Mouse (Mus musculus) liver, embryonic 16.5 days (tissue): Measurements from ENCODE around the gene Slc22a6. TPM values are rescaled to one million over a fixed set of nuclear protein-coding genes. Genes with fewer than 3 reads are reported as not detected.

Source experiments
- ATAC-seq: fragments of 200-750 bp; cut with Nextera tagmentation; 2 replicates; pipeline ENCODE4 v1.8.0; 2017; ENCODE audit warnings: low read depth, mild to moderate bottlenecking, moderate number of reproducible peaks, moderate library complexity
- H3K27ac ChIP-seq: fragments of 300-500 bp; sonication (generic); 2 replicates; pipeline ENCODE4 v1.5.1; 2014; ENCODE audit warnings: mild to moderate bottlenecking, low read length
- H3K27me3 ChIP-seq: fragments of 300-500 bp; sonication (generic); 2 replicates; pipeline ENCODE4 v1.6.1; 2014; ENCODE audit warnings: low read depth, low read length, mixed read lengths; ENCODE audit not compliant: control insufficient read depth, insufficient read depth
- H3K36me3 ChIP-seq: fragments of 300-500 bp; sonication (generic); 2 replicates; pipeline ENCODE4 v1.6.1; 2014; ENCODE audit warnings: mild to moderate bottlenecking; ENCODE audit not compliant: control insufficient read depth, insufficient read depth
- H3K4me1 ChIP-seq: fragments of 300-500 bp; sonication (generic); 2 replicates; pipeline ENCODE4 v1.6.1; 2014; ENCODE audit warnings: low read depth, low read length, mixed read lengths; ENCODE audit not compliant: control insufficient read depth
- H3K4me2 ChIP-seq: fragments of 300-500 bp; sonication (generic); 2 replicates; pipeline ENCODE4 v1.6.1; 2014; ENCODE audit warnings: low read depth, low read length, mixed read lengths
- H3K4me3 ChIP-seq: fragments of 300-500 bp; sonication (generic); 2 replicates; pipeline ENCODE4 v1.5.1; 2014; ENCODE audit warnings: low read depth, mild to moderate bottlenecking, low read length
- H3K9ac ChIP-seq: fragments of 300-500 bp; sonication (generic); 2 replicates; pipeline ENCODE4 v1.6.1; 2014; ENCODE audit warnings: low read depth, low read length
- H3K9me3 ChIP-seq: fragments of 300-500 bp; sonication (generic); replicated peaks from 2 replicates; pipeline ENCODE4 v1.6.1; 2016; ENCODE audit warnings: low read length; ENCODE audit not compliant: control insufficient read depth
- WGBS: fragments of 180-500 bp; shearing (Covaris S2); extraction: QIAGEN DNeasy Blood & Tissue Kit; methylation state at CpG from one replicate; pipeline ENCODE4 v1.1.7; 2014; ENCODE audit not compliant: insufficient replicate concordance; 5-methylcytosine and 5-hydroxymethylcytosine counted together
- polyA plus RNA-seq: library from polyadenylated mRNA; unstranded; fragments of >200 nt; fragmentation: Nextera tagmentation; extraction: Ambion mirVana; gene quantifications from 2 replicates; pipeline ENCODE4 v1.2.1, GENCODE M21; 2015

The Slc22a6 gene
- polyA plus RNA-seq: 0.02 TPM in 1 of 2 replicates, not detected in the other

- no peak within 1 kb of the TSS for H3K27ac ChIP-seq
- H3K4me1 ChIP-seq: no peaks in the 10 kb centered on the region
- H3K36me3 ChIP-seq: no peaks in the 10 kb centered on the region
- no peak within 1 kb of the TSS for H3K4me3 ChIP-seq
- no peaks in the 10 kb centered on the region for H3K9me3 ChIP-seq
- 41% methylated on average over 7 of the region's 7 CpGs for WGBS
- H3K4me2 ChIP-seq: no peak within 1 kb of the TSS
- no peaks in the 10 kb centered on the region for H3K27me3 ChIP-seq
- no peak within 1 kb of the TSS for H3K9ac ChIP-seq
- no peak for ATAC-seq
Measured at GRCm38 (mm10) chr19:8617904-8618303, at the start of gene Slc22a6. Gene Slc22a6 (plus strand): TSS chr19:8618039.

- no peak for ATAC-seq
- Histone ChIP-seq H3K9me3 (no peaks in the 10 kb centered on the region), H3K4me3 (no peak overlapping the region), H3K4me1 (no peaks in the 10 kb centered on the region; the same call in 1 of the 2 replicates), H3K4me2 (no peak overlapping the region), H3K27ac (no peak overlapping the region), H3K9ac (no peak overlapping the region), H3K27me3 (no peaks in the 10 kb centered on the region), H3K36me3 (no peaks in the 10 kb centered on the region)
- WGBS: 10% methylated on average over 14 of the region's 14 CpGs
Measured at GRCm38 (mm10) chr19:8569453-8569863, 48.4 kb upstream of the Slc22a6 start.

GRCm38 (mm10) chr19:8570341-8571040, 47.3 kb upstream of the Slc22a6 start:
- no peak overlapping the region for H3K4me3 ChIP-seq
- H3K4me2 ChIP-seq: no peak overlapping the region
- H3K27me3 ChIP-seq: no peaks in the 10 kb centered on the region
- no peaks in the 10 kb centered on the region for H3K9me3 ChIP-seq
- no peak for ATAC-seq
- no peaks in the 10 kb centered on the region for H3K36me3 ChIP-seq
- no peak overlapping the region for H3K27ac ChIP-seq
- 50% methylated on average over 2 of the region's 2 CpGs for WGBS
- no peaks in the 10 kb centered on the region; the same call in 1 of the 2 replicates for H3K4me1 ChIP-seq
- no peak overlapping the region for H3K9ac ChIP-seq

- H3K36me3 ChIP-seq: no peaks in the 10 kb centered on the region
- no peak for ATAC-seq
- no peaks in the 10 kb centered on the region for H3K9me3 ChIP-seq
- no peak overlapping the region for H3K4me3 ChIP-seq
- no peaks in the 10 kb centered on the region for H3K27me3 ChIP-seq
- H3K9ac ChIP-seq: no peak overlapping the region
- WGBS: 45% methylated on average over 7 of the region's 7 CpGs
- H3K4me1 ChIP-seq: no peaks in the 10 kb centered on the region; the same call in 1 of the 2 replicates
- H3K27ac ChIP-seq: no peak overlapping the region
- H3K4me2 ChIP-seq: no peak overlapping the region
Measured at GRCm38 (mm10) chr19:8571746-8572145, 46.1 kb upstream of the Slc22a6 start.

- Histone ChIP-seq H3K9ac (no peak overlapping the region), H3K4me2 (no peak overlapping the region), H3K27ac (no peak overlapping the region), H3K4me3 (no peak overlapping the region), H3K27me3 (no peaks in the 10 kb centered on the region), H3K9me3 (no peaks in the 10 kb centered on the region), H3K36me3 (no peaks in the 10 kb centered on the region), H3K4me1 (no peaks in the 10 kb centered on the region; the same call in 1 of the 2 replicates)
- no peak for ATAC-seq
- WGBS: 15% methylated on average over 3 of the region's 3 CpGs
Measured at GRCm38 (mm10) chr19:8572485-8572884, 45.4 kb upstream of the Slc22a6 start.

- Histone ChIP-seq H3K36me3 (no peaks in the 10 kb centered on the region), H3K27me3 (no peaks in the 10 kb centered on the region), H3K4me3 (no peak overlapping the region), H3K9ac (no peak overlapping the region), H3K4me1 (peaks cover 3% of the 10 kb centered on the region), H3K27ac (no peak overlapping the region), H3K4me2 (no peak overlapping the region), H3K9me3 (no peaks in the 10 kb centered on the region)
- ATAC-seq: no peak
- WGBS: 70% methylated on average over 4 of the region's 4 CpGs
Measured at GRCm38 (mm10) chr19:8577432-8577831, 40.4 kb upstream of the Slc22a6 start.

GRCm38 (mm10) chr19:8578293-8578969, 39.4 kb upstream of the Slc22a6 start:
- H3K9ac ChIP-seq: no peak overlapping the region
- peak; percentile 51; the same call in 1 of the 2 replicates for ATAC-seq
- H3K4me3 ChIP-seq: 0 out of 2 replicates have a peak overlapping the region, but pooled peaks have one; percentile 0

GRCm38 (mm10) chr19:8578970-8579342, 38.9 kb upstream of the Slc22a6 start:
- Histone ChIP-seq H3K9ac (no peak overlapping the region), H3K36me3 (no peaks in the 10 kb centered on the region), H3K4me3 (no peak overlapping the region), H3K4me2 (no peak overlapping the region), H3K27ac (no peak overlapping the region), H3K27me3 (no peaks in the 10 kb centered on the region), H3K4me1 (peaks cover 3% of the 10 kb centered on the region), H3K9me3 (no peaks in the 10 kb centered on the region)
- ATAC-seq: no peak
- WGBS: 77% methylated on average over 2 of the region's 2 CpGs

More at GRCm38 (mm10) chr19:8578293-8578969, 39.4 kb upstream of the Slc22a6 start:
- no peak overlapping the region for H3K27ac ChIP-seq
- no peaks in the 10 kb centered on the region for H3K9me3 ChIP-seq
- peaks cover 3% of the 10 kb centered on the region for H3K4me1 ChIP-seq
- 16% methylated on average over 24 of the region's 24 CpGs for WGBS
- peak overlapping the region; percentile 46 for H3K4me2 ChIP-seq
- H3K27me3 ChIP-seq: no peaks in the 10 kb centered on the region
- H3K36me3 ChIP-seq: no peaks in the 10 kb centered on the region

- Histone ChIP-seq H3K36me3 (no peaks in the 10 kb centered on the region), H3K9me3 (no peaks in the 10 kb centered on the region), H3K27ac (no peak overlapping the region), H3K4me3 (no peak overlapping the region), H3K4me1 (no peaks in the 10 kb centered on the region), H3K27me3 (no peaks in the 10 kb centered on the region), H3K4me2 (no peak overlapping the region), H3K9ac (no peak overlapping the region)
- 29% methylated on average over 3 of the region's 3 CpGs for WGBS
- ATAC-seq: no peak
Measured at GRCm38 (mm10) chr19:8585298-8585697, 32.5 kb upstream of the Slc22a6 start.
